Mouse (Mus musculus): ENCODE results near the gene Carf. TPM values are rescaled to one million over a fixed set of nuclear protein-coding genes. Genes with fewer than 3 reads are reported as not detected.
"Not testable (repeated sequence)": the region's sequence is repeated elsewhere in the genome, so short reads cannot be mapped to it uniquely, and the experiment has no call there.

Carf gene
- polyA plus RNA-seq, 1 experiment from 2014 or later, result 11.1 TPM

DNA sequence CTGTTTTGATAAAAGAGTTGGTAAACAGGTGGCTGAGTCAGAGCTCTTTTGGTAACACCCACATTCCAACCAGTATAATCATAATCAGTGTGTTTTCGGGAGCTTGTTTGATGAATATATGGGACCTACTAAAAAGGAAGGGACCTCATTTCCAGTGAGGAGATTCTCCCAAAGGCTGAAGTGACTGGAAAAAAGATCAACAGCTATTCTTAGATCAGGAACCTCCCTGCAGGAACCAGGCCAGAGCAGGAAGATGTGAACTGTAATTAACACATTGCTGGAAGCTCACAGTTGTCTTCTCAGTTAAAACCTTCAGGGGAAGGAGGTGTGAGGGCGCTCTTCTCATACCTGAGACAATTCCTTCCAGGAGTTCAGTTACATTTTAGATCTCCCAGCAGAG is 71.6 kb downstream of the Carf start:
- 90% methylated on average over 2 of the region's 2 CpGs for WGBS
- no peak for ATAC-seq
- H3K9me3 ChIP-seq (replicated peaks; ENCODE audit: control insufficient read depth, low read length, poor library complexity, severe bottlenecking), result no peaks in the 10 kb centered on the region

DNA sequence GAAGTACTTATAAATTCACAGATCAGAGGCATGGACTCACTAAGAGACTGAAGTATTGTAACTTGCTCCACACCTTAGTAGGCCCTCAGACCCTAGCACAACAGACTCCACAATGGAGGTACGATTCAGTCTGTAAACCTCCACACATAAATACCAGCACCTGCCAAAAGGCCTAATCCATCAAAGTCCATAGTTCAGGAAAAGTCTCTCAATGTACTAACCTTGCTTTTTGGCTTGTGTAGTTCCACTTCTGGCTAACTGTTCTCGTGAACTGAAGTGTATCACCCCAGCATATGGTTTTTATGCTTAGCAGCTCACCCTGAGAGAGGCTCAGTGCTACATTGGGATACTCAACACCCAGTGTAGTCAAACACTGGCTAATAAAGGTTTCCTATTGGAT is 72.2 kb downstream of the Carf start:
- H3K9ac ChIP-seq (ENCODE audit: low read depth, low read length), result no peak overlapping the region
- no peak for ATAC-seq
- H3K4me2 ChIP-seq (ENCODE audit: low read length), result no peak overlapping the region
- no peak overlapping the region for H3K27ac ChIP-seq (ENCODE audit: low read length)
- H3K9me3 ChIP-seq (replicated peaks; ENCODE audit: control insufficient read depth, low read length, poor library complexity, severe bottlenecking), result no peaks in the 10 kb centered on the region
- H3K4me1 ChIP-seq (ENCODE audit: control insufficient read depth, insufficient read depth, low read length), result no peaks in the 10 kb centered on the region
- H3K27me3 ChIP-seq (ENCODE audit: control insufficient read depth, insufficient read depth, low read depth, low read length), result no peaks in the 10 kb centered on the region
- 77% methylated on average over 2 of the region's 2 CpGs for WGBS
- no peak overlapping the region for H3K4me3 ChIP-seq (ENCODE audit: low read depth, low read length)
- H3K36me3 ChIP-seq (ENCODE audit: control insufficient read depth, insufficient read depth, low read length), result no peaks in the 10 kb centered on the region

More for the DNA sequence above, 71.6 kb downstream of the Carf start:
- Histone ChIP-seq H3K4me3 (ENCODE audit: low read depth, low read length) (no peak overlapping the region), H3K9ac (ENCODE audit: low read depth, low read length) (no peak overlapping the region), H3K36me3 (ENCODE audit: control insufficient read depth, insufficient read depth, low read length) (no peaks in the 10 kb centered on the region), H3K4me1 (ENCODE audit: control insufficient read depth, insufficient read depth, low read length) (no peaks in the 10 kb centered on the region), H3K27me3 (ENCODE audit: control insufficient read depth, insufficient read depth, low read depth, low read length) (no peaks in the 10 kb centered on the region), H3K4me2 (ENCODE audit: low read length) (no peak overlapping the region), H3K27ac (ENCODE audit: low read length) (no peak overlapping the region)

- 96% methylated on average over 3 of the region's 3 CpGs for WGBS
- no peaks in the 10 kb centered on the region for H3K9me3 ChIP-seq (replicated peaks; ENCODE audit: control insufficient read depth, low read length, poor library complexity, severe bottlenecking)
- ATAC-seq, result no peak
- H3K4me3 ChIP-seq (ENCODE audit: low read depth, low read length), result no peak overlapping the region
- no peaks in the 10 kb centered on the region for H3K36me3 ChIP-seq (ENCODE audit: control insufficient read depth, insufficient read depth, low read length)
- H3K4me2 ChIP-seq (ENCODE audit: low read length), result no peak overlapping the region
- H3K4me1 ChIP-seq (ENCODE audit: control insufficient read depth, insufficient read depth, low read length), result no peaks in the 10 kb centered on the region
- H3K9ac ChIP-seq (ENCODE audit: low read depth, low read length), result no peak overlapping the region
- H3K27me3 ChIP-seq (ENCODE audit: control insufficient read depth, insufficient read depth, low read depth, low read length), result no peaks in the 10 kb centered on the region
- no peak overlapping the region for H3K27ac ChIP-seq (ENCODE audit: low read length)
Observed at GRCm38 (mm10) chr1:60173119-60173518, 75.1 kb downstream of the Carf start.

- H3K27ac ChIP-seq (ENCODE audit: low read length); H3K27me3 ChIP-seq (ENCODE audit: control insufficient read depth, insufficient read depth, low read depth, low read length); H3K36me3 ChIP-seq (ENCODE audit: control insufficient read depth, insufficient read depth, low read length); H3K9ac ChIP-seq (ENCODE audit: low read depth, low read length); ATAC-seq; H3K9me3 ChIP-seq (replicated peaks; ENCODE audit: control insufficient read depth, low read length, poor library complexity, severe bottlenecking); H3K4me2 ChIP-seq (ENCODE audit: low read length); H3K4me3 ChIP-seq (ENCODE audit: low read depth, low read length): not testable (repeated sequence)
- H3K4me1 ChIP-seq (ENCODE audit: control insufficient read depth, insufficient read depth, low read length), result peaks cover 15% of the 10 kb centered on the region
- WGBS, result 100% methylated on average over 1 of the region's 1 CpGs
Observed at GRCm38 (mm10) chr1:60177814-60178213, 79.8 kb downstream of the Carf start.

DNA sequence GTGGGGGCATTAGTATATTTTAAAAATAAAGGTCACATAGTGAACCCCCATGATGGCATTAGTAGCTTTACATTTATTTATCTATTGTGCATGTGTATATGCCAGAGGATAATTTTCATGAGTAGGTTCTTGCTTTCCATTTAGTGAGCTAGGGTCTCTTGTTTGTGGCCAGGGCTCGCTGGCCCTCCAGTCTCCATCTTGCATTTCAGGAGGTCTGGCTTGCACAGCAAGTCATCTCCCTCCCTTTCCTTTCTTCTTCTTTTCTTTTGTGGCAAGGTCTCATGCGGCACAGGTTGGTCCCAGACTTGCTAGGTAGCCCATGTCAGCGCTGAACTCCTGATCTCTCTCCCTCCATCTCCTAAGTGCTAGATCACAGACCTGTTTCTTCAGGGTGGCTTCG is 81.3 kb downstream of the Carf start:
- Histone ChIP-seq H3K9me3 (replicated peaks; ENCODE audit: control insufficient read depth, low read length, poor library complexity, severe bottlenecking) (no peaks in the 10 kb centered on the region), H3K36me3 (ENCODE audit: control insufficient read depth, insufficient read depth, low read length) (no peaks in the 10 kb centered on the region), H3K4me2 (ENCODE audit: low read length) (peak overlapping the region; percentile 52), H3K27me3 (ENCODE audit: control insufficient read depth, insufficient read depth, low read depth, low read length) (no peaks in the 10 kb centered on the region), H3K27ac (ENCODE audit: low read length) (peak overlapping the region; percentile 13), H3K9ac (ENCODE audit: low read depth, low read length) (peak overlapping the region; percentile 48; the same call in 1 of the 2 replicates), H3K4me3 (ENCODE audit: low read depth, low read length) (peak overlapping the region; percentile 98), H3K4me1 (ENCODE audit: control insufficient read depth, insufficient read depth, low read length) (peaks cover 18% of the 10 kb centered on the region)
- WGBS, result 20% methylated on average over 4 of the region's 4 CpGs
- no peak for ATAC-seq

GRCm38 (mm10) chr1:60179932-60180783 is 82.1 kb downstream of the Carf start, which contains the start of gene Nbeal1:
Gene Nbeal1, plus strand, starts transcription at chr1:60180599.
- no peaks in the 10 kb centered on the region for H3K27me3 ChIP-seq (ENCODE audit: control insufficient read depth, insufficient read depth, low read depth, low read length)
- H3K4me1 ChIP-seq (ENCODE audit: control insufficient read depth, insufficient read depth, low read length), result peaks cover 18% of the 10 kb centered on the region
- peak within 1 kb of the TSS; percentile 98 for H3K4me3 ChIP-seq (ENCODE audit: low read depth, low read length)
- H3K36me3 ChIP-seq (ENCODE audit: control insufficient read depth, insufficient read depth, low read length), result no peaks in the 10 kb centered on the region
- WGBS, result under 1% methylated on average over 62 of the region's 74 CpGs
- H3K9ac ChIP-seq (ENCODE audit: low read depth, low read length), result peak within 1 kb of the TSS; percentile 90
- peak within 1 kb of the TSS; percentile 94 for H3K27ac ChIP-seq (ENCODE audit: low read length)
- no peaks in the 10 kb centered on the region for H3K9me3 ChIP-seq (replicated peaks; ENCODE audit: control insufficient read depth, low read length, poor library complexity, severe bottlenecking)
- H3K4me2 ChIP-seq (ENCODE audit: low read length), result peak within 1 kb of the TSS; percentile 74
- ATAC-seq, result peak; percentile 99

- peak overlapping the region; percentile 98 for H3K4me3 ChIP-seq (ENCODE audit: low read depth, low read length)
- WGBS, result under 1% methylated on average over 21 of the region's 30 CpGs
- no peak for ATAC-seq
- peaks cover 18% of the 10 kb centered on the region for H3K4me1 ChIP-seq (ENCODE audit: control insufficient read depth, insufficient read depth, low read length)
- no peaks in the 10 kb centered on the region for H3K36me3 ChIP-seq (ENCODE audit: control insufficient read depth, insufficient read depth, low read length)
- H3K27me3 ChIP-seq (ENCODE audit: control insufficient read depth, insufficient read depth, low read depth, low read length), result no peaks in the 10 kb centered on the region
- peak overlapping the region; percentile 94 for H3K27ac ChIP-seq (ENCODE audit: low read length)
- peak overlapping the region; percentile 90 for H3K9ac ChIP-seq (ENCODE audit: low read depth, low read length)
- H3K9me3 ChIP-seq (replicated peaks; ENCODE audit: control insufficient read depth, low read length, poor library complexity, severe bottlenecking), result no peaks in the 10 kb centered on the region
- H3K4me2 ChIP-seq (ENCODE audit: low read length), result peak overlapping the region; percentile 74
Observed at GRCm38 (mm10) chr1:60180784-60181221, 82.8 kb downstream of the Carf start.

- no peak for ATAC-seq
- Histone ChIP-seq H3K9ac (ENCODE audit: low read depth, low read length) (no peak overlapping the region), H3K27me3 (ENCODE audit: control insufficient read depth, insufficient read depth, low read depth, low read length) (no peaks in the 10 kb centered on the region), H3K4me1 (ENCODE audit: control insufficient read depth, insufficient read depth, low read length) (peaks cover 4% of the 10 kb centered on the region; the same call in 1 of the 2 replicates), H3K4me3 (ENCODE audit: low read depth, low read length) (no peak overlapping the region), H3K4me2 (ENCODE audit: low read length) (no peak overlapping the region), H3K36me3 (ENCODE audit: control insufficient read depth, insufficient read depth, low read length) (no peaks in the 10 kb centered on the region), H3K9me3 (replicated peaks; ENCODE audit: control insufficient read depth, low read length, poor library complexity, severe bottlenecking) (no peaks in the 10 kb centered on the region), H3K27ac (ENCODE audit: low read length) (no peak overlapping the region)
Observed at GRCm38 (mm10) chr1:60188454-60188853, 90.4 kb downstream of the Carf start.

DNA sequence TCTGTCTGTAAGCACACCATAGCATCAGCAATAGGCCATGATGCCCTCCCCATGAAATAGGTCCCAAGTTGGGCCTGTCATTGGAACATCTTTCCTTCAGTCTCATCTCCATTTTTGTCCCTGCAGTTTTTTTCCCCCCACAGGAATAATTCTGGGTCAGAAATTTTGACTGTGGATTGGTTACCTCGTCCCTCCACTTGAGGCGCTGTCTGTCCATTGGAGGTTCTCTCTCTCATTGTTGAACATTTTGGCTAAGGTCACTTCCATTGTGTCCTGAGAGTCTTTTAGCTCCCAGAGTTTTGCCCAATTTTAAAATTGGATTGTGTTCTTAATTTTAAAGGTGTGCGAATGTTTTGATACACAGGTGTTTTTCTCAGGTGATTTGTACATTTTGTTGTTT is 98.8 kb downstream of the Carf start:
- H3K4me1 ChIP-seq (ENCODE audit: control insufficient read depth, insufficient read depth, low read length), result no peaks in the 10 kb centered on the region
- no peak overlapping the region for H3K9ac ChIP-seq (ENCODE audit: low read depth, low read length)
- ATAC-seq, result no peak
- H3K4me2 ChIP-seq (ENCODE audit: low read length), result no peak overlapping the region
- 69% methylated on average over 3 of the region's 3 CpGs for WGBS
- no peak overlapping the region for H3K27ac ChIP-seq (ENCODE audit: low read length)
- no peaks in the 10 kb centered on the region for H3K9me3 ChIP-seq (replicated peaks; ENCODE audit: control insufficient read depth, low read length, poor library complexity, severe bottlenecking)
- H3K4me3 ChIP-seq (ENCODE audit: low read depth, low read length), result no peak overlapping the region
- H3K36me3 ChIP-seq (ENCODE audit: control insufficient read depth, insufficient read depth, low read length), result peaks cover 6% of the 10 kb centered on the region
- no peaks in the 10 kb centered on the region for H3K27me3 ChIP-seq (ENCODE audit: control insufficient read depth, insufficient read depth, low read depth, low read length)
